Mouse (Mus musculus) lung, postnatal 0 days (tissue): ENCODE results near the gene Nat8f6.
"Not testable (repeated sequence)": the region's sequence is repeated elsewhere in the genome, so short reads cannot be mapped to it uniquely, and the experiment has no call there.

Experiments
- CTCF ChIP-seq: IDR thresholded peaks from 2 replicates; pipeline ENCODE4 v1.5.1; 2016; ENCODE audit warnings: antibody characterized with exemption, mild to moderate bottlenecking
- EP300 ChIP-seq: IDR thresholded peaks from 2 replicates; pipeline ENCODE4 v1.6.1; 2016; ENCODE audit warnings: antibody characterized with exemption, mild to moderate bottlenecking, control low read depth

- TF ChIP-seq CTCF, EP300: not testable (repeated sequence)
Observed at GRCm38 (mm10) chr6:85762678-85763077, 58.1 kb downstream of the Nat8f6 start.
